Mouse (Mus musculus) G1E (cell line): ENCODE data around the gene Wnt10a.

Experiments used
- CTCF ChIP-seq: IDR thresholded peaks from 2 replicates; pipeline ENCODE4 v1.5.1; 2012; ENCODE audit warnings: low read depth, low read length, inconsistent platforms, mixed read lengths
- GATA1 ChIP-seq: IDR thresholded peaks from 2 replicates; pipeline ENCODE4 v1.6.1; 2012; ENCODE audit warnings: borderline replicate concordance, low read length, inconsistent platforms, mixed read lengths
- POLR2AphosphoS5 ChIP-seq: IDR thresholded peaks from 2 replicates; pipeline ENCODE4 v1.6.1; 2012; ENCODE audit warnings: low read depth, low read length, inconsistent platforms; ENCODE audit not compliant: insufficient replicate concordance

DNA sequence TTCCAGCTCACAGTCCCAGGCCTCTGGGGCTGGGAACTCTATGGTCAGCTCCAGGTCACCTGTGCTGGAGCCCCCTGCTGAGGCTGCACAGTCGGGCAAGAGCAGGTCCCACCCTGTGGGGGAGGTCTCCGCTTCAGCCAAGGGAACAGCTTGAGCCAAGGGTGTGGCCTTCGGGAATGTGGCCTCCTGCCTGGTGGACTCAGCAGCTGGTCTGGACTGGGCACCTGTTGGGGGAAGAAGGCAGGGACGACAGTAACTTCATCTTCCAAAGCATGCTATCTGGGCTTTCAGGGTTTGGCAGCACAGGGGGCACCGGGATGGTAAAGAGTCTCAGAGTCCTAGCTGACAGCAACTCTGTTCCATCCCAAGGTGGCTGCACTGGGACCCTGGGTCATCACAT lies 44.0 kb upstream of the Wnt10a start:
- TF ChIP-seq CTCF (no peak), POLR2AphosphoS5 (no peak), GATA1 (no peak)
